Mouse (Mus musculus): ENCODE data around the gene Syce2.
"Not testable (repeated sequence)": the region's sequence is repeated elsewhere in the genome, so short reads cannot be mapped to it uniquely, and the experiment has no call there.

Syce2 gene

DNA sequence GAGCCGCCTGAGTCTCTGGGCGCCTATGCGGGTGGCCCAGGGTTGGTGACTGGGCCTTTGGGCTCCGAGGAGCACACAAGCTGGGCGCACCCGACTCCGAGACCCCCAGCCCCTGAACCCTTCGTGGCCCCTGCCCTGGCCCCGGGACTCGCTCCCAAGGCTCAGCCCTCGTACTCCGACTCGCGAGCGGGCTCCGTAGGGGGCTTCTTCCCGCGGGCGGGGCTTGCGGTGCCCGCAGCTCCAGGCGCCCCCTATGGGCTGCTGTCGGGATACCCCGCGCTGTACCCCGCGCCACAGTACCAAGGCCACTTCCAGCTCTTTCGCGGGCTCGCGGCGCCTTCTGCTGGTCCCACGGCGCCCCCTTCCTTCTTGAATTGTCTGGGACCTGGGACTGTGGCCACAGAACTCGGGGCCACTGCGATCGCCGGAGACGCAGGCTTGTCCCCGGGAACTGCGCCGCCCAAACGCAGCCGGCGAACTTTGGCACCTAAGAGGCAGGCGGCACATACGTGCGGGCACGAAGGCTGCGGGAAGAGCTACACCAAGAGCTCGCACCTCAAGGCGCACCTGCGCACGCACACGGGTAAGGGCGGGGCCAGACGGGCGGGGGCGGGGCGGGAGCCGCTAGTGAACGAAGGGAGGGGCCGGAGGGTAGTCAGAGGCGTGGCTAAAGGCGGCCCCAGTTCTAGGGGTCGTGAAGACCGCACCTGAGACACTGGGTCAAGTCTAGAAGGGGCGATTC, 31.2 kb downstream of the Syce2 start:
- DNase-seq, result peak; percentile 97

DNA sequence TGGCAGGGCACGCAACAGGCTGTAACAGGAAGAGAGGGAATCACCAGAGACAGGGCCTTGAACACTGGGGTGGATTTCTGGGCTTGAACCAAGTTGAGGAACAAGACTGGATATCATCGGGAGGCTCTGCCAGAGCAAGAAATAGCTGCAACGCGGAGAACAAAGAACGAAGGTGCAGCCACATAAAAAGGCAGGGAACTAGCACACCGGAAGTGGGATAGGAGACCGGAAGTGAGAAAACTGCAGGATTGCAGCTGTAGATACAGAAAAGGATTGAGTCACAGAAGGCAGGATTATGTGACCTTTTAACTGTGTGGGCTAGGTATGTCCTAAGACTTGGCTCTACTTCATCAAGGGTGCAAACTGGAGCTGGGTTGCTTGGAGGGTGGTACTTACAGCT, 32.4 kb downstream of the Syce2 start:
- no peak for DNase-seq

DNA sequence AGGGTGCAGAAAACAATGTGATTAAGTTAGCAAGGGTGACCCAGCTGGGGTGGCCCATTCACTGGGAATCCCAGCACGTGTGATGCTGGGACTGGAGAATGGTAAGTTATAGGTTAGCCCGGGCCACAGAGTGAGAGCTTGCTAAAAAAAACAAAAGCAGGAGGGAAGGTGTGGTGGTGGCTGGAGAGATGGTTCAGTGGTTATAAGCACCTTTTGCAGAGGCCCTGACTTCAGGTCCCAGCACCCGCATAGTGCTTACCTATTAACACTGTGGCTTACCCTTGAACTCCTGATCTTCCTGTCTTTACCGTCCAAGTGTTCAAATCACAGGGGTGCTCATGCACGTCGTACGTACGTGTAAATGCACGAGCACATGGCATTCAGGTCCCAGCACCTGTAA, 35.1 kb downstream of the Syce2 start:
- no peak for DNase-seq

DNA sequence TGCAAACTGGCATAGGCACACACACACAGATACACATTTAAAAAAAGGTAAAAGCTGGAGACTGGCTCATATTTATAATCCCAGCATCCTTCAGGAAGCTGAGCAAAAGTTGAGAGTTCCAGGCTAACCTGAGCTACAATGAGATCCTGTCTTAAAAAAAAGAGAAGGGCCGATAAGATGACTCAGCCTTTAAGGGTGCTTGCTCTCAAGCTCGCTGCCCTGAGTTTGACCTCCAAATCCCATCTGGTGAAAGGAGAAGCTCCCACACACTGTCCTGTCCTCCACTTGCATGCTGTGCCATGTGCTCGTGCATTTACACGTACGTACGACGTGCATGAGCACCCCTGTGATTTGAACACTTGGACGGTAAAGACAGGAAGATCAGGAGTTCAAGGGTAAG, 35.6 kb downstream of the Syce2 start:
- DNase-seq, result no peak

DNA sequence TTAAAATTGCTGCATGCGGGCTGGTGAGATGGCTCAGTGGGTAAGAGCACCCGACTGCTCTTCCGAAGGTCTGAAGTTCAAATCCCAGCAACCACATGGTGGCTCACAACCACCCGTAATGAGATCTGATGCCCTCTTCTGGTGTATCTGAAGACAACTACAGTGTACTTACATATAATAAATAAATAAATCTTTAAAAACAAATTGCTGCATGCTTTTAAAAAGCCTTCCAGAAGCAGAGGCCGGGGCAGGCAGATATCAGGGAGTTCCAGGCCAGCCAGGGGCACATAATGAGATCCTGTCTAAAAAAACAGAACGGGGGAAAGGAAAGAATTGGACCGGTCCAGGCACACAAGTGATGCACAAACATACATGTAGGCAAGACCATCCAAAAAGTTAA, 36.1 kb downstream of the Syce2 start:
- not testable (repeated sequence) for DNase-seq

DNA sequence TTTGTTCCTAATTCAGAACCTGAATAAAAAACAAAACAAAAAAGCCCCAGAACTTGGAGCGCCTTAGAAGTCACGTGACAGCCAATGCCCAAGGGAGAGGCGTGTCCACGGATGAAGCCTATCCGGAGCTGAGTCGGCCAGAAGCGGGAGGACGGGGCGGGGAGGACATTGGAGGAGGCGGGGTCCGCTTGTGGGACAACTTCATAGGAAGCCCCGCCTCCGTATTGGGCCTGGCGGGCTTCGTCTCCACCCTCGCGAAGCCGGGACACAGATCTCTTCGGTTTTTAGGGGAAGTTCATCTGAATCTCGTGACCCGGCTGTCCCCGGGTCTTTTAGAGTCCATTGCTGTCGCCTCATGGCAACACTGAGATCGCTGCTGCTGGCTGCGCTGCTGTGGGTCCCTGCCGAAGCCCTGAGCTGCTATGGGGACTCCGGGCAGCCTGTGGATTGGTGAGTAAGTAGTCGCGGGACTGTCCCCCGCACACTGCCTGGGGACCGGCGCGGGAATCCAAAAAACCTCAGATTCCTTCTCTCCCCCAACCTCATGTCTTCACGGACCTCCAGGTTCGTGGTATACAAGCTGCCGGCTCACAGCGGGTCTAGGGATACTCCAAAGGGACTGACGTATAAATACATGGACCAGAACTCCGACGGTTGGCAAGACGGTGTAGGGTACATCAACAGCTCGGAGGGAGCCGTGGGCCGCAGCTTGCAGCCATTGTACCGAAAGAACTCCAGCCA, 36.7 kb downstream of the Syce2 start, which contains the start of gene Dnase2a:
TSS of gene Dnase2a (plus strand) at position 140 of the 741 bp plus-strand sequence.
- peak; percentile 80 for DNase-seq

DNA sequence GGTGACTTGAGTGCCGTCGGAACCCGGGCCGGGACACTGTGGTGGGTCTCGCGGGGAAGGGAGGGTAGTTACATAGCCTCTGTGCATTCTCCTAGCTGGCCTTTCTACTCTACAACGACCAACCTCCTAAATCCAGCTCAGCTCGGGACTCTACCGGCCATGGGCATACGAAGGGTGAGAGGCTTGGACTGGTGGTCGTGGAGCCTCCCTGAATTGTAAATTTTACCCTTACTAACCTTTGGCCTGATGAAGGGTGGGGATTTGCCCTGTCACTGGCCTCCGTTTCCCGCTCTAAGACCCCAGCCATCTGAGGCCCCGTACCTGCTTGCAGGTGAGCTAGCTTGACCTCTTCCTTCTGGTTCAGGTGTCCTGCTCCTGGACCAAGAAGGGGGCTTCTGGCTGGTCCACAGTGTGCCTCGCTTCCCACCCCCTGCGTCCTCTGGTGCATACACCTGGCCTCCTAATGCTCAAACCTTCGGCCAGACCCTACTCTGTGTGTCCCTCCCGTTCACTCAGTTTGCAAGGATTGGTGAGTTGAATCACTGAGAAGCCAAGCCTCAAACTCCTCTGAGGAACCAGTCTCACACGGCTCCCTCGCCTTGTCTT, 37.4 kb downstream of the Syce2 start:
- no peak for DNase-seq

DNA sequence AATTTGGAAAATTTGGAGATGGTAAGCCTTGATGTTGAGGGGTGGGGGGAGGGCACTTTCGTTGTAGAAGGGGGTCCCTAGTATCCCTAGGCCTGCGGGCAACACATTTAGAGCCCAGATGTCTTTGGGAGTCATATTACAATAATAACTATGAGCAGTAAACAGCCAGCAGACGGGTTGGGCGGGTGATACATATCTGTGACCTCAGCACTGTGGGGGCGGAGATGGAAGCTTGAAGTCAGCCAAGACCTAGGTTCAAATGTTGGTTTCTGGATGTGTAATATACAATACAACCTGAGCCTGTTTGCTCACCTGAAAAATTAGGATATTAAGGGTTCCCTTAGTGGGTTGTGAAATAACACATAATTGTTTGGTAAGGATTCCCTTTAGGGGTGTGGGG, 38.0 kb downstream of the Syce2 start:
- DNase-seq, result no peak

DNA sequence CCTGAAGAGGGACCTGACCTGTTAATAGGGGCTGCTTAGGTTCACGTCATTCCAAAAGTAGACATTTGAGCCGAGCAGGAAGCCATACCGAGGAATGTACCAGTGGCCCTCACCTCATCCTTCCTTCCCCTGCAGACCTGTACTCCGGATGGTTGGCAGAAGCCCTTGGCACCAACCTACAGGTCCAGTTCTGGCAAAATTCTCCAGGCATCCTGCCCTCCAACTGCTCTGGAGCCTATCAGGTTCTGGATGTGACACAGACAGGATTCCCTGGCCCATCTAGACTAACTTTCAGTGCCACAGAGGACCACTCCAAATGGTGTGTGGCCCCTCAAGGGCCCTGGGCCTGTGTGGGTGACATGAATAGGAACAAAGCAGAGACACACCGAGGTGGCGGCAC, 38.6 kb downstream of the Syce2 start:
- DNase-seq, result no peak

DNA sequence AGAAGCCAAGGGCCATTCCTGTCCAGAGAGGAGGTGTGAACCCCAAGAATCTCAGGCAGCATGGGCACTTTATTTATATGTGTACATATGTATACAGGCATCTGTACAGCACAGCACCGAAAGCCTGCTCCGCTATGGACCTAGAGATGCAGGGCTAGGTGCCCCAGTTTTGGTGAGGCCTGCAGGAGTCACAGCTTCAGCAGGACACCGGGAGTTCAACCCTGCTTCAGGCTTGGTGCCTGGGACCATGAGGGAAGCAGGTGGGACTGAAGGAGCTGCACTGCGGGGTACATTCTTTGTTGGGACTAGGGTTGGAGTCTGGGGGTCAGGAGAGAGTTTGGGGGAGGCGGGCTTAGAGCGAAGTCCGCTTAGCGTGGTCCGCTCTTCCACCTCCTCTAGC, 39.9 kb downstream of the Syce2 start:
- DNase-seq, result no peak

DNA sequence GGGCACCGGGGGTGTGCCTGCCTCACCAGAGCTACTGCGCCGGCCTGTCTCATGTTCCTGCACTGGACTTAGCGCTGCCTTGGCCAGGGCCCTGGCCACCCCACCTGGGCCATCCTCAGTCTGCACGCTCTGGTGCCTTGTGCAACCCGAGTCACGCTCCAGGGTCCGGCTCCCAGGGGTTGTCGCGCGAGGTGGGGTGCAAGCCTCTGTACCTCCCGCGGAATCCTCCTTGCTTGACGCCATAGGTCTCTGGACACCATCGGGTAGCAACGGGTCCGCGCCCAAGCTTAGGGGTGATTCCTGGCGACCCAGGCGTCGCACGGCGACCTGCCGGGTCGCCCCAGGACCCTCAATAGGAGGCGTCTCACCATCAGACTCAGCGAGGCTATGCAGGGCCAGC, 40.5 kb downstream of the Syce2 start:
- no peak for DNase-seq

DNA sequence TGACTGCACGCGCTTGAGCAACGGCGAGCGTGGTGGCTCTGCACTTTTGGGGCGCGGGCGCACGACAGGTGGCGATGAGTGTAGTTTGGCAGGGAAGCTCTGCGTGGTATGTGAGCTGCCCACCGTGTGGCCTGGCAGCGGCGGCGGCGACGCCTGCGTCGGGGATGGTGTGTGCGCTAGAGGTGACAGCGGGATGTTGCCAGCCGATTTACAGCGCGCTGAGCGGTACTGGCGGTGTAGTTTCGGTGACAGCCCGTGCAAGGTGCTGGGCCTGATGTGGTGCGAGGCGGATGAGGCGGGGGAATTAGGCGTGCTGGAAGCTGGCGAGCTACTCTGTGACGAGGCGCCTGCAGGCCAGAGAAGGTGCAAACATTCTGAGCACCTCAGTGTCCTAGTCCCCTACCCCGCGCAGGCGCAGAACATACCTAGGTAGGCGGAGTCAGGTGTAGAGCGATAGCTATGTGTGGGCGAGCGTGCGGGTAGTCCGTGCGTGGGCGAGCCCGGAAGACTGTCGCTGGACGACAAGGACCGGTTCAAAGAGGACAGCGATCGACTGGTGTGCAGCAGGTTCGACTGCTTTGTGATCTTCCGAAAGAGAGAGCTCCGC, 41.1 kb downstream of the Syce2 start:
- DNase-seq, result peak; percentile 81

DNA sequence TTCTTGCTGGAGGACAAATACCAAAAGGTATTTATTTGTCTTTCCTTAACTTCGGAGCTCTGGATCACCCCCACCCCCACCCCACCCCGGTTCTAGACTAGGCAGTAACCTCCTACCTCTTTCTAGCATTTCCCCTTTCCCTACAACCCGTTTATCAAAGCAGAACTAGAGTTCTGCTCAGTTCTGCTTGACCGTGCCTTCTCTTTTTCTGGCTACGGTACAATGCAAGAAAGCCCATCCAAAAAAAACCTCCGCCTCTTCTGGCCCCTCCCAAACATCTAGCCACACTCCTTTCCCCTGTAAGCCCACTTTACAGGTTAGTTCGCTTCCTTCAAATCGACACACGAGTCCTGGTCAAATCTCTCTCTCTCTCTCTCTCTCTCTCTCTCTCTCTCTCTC, 41.6 kb downstream of the Syce2 start:
- no peak for DNase-seq

DNA sequence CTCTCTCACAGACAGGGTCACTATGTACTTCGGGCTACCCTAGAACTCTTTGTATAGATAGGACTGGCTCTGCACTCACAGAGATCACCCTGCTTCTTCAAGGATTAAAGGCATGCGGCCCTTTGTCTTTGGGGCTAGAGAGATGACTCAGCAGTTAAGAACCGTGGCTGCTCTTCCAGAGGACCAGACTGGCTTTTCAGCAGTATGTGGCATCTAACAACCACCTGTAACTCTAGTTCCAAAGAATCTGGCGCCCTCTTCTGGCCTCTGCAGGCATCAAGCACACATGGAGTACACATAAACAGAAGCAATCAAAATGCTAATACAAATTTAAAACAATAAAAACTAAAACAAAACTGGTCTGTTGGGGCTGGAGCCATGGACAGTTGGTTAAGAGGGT, 42.0 kb downstream of the Syce2 start:
- peak; percentile 44 for DNase-seq

DNA sequence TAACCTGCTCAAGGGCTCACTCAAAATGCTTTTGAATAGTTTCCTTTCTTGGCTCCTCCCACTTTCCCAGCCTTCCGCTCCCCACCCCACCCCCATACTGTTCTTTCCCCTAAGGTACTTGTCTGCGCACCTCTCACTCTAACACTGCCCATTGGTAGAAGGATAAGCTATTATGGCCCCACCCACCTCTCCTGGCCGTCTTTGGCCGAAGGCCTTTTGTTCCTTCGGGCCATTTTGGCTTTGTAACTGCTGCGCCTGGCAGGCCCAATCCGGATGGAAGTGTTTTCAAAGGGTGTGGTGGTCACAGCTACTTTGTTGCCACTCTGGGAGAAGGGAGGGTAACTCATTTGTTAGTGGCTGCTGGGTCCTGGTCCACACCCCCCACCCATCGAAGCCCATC, 43.4 kb downstream of the Syce2 start:
- DNase-seq, result no peak

DNA sequence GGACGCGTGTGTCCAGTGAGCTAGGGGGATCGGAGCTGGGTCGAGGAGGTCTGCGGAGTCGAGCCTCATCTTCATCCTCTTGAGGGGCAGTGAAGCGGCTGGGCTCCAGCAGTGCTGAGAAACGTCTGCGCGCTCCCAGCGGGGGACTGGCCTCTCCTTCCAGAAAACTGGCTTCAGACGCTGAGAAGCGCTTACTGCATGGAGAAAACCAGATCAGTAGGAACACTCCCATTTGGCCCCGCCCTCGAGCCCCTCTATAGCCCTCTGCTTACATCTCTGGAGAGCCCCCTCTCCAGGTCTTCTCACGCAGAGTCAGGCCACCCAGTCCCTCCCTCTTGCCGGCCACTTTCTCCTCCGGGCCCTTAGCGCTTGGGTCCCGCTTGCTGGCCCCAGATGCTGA, 45.9 kb downstream of the Syce2 start:
- no peak for DNase-seq

DNA sequence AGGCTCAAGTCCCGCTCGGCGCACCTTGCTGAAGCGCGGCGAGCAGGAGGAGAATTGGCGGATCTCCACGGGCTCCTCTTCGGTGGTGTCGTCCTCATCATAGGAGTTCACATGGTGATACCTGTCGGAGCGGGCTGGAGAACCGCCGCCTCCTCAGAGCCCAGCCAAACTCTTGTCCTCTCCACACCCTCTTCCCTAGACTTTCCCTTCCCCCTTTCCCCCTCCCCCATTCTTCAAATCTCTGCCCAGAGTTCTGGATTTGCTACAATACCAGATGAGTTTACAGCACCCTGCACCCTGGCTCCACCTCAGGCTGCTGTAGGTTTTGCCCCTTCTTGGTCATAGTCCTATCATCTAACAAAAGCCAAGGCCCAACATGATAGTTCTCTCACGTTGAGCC, 46.7 kb downstream of the Syce2 start:
- no peak for DNase-seq

DNA sequence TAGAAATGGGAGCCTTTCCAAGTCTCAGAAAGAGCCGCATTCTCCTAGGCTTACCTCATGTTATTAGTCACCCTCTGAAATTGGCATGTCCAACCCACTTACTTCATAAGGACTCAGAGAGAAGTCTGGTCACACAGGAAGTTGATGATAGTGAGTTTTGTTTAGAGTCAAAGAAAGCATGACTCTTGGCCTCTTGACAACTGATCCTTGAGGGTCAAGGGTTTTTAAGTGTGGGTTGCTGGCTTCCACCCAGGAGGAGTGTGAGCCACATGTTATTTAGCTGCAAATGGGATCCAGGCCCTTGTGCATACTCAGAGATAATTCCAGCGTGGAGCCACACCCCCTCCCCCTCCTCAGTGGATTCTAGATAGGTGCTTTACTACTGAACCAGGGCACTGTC, 49.7 kb downstream of the Syce2 start:
- no peak for DNase-seq

DNA sequence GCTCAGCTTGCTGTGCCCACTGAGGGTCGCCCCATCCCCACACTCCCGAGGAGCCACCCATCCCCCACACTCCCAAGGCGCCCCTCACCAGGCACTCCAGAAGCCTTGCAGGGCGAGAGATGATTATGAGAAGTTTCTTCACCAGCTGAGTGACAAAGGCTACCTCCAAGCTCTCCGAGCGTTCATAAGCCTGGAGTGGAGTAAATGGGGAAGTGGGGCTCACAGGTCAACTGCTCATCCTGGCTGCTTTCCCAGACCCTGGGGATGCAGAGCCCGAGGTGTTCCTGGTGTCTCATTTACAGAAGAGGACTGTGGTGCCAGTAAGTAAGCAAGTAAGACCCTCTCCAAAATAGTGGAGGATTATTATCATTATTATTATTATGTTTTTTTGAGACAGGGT, 53.6 kb downstream of the Syce2 start:
- DNase-seq, result no peak

DNA sequence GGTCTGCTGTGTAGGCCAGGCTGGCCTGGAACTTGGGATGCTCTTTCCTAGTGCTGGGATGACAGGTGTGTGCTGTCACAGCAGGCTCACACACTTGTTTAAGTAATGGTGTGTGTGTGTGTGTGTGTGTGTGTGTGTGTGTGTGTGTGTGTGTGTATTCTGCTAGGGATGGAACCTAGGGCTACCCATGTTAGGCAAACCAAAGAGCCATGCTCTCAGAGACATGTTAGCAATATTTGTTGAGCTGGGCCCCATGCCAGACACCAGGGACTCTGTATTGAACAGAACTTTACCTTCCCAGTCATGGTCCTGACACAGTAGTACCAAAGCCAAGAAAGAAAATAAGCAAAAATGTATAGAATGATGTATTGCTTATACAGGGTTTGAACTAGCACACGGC, 55.6 kb downstream of the Syce2 start:
- no peak for DNase-seq

DNA sequence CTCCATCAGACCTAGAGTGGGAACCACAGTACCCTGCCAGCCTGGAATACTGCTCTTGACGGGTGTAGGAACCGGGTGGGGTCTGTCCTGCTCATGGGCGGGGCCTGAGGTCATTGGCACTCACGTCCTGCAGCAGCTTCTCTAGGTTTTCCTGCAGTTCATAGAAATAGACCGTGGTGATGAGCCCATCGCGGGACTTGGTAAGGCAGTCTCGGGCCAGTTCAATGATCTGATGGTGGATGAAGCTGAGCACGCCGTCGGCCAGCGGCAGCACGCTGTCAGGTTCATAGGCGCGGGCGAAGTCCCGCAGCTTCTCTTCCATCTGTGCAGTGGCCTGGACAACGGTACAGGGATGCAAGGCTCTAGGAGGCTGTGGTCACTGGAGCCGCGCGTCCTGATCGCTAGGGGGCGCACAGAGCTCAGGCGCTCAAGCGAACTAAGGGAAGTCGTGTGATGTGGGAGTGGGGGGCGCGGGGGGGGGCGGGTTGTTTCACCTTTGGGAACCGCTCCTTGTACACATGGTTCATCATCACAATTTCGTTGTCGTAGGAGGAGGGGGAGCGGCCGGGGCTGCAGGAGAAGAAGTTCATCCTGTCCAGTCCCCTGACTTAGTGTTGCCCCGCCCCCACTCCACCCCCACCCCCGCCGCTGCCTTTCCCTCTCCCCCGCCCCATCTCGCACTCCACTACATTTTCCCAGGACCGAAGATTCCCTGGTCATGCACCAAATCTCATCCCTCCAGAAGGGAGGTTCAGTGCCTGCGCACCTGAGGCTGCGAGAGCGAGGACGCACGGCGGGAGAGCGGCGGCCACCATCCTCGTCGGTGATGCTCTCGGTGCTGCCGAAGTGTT, 56.8 kb downstream of the Syce2 start:
- peak; percentile 59 for DNase-seq

DNA sequence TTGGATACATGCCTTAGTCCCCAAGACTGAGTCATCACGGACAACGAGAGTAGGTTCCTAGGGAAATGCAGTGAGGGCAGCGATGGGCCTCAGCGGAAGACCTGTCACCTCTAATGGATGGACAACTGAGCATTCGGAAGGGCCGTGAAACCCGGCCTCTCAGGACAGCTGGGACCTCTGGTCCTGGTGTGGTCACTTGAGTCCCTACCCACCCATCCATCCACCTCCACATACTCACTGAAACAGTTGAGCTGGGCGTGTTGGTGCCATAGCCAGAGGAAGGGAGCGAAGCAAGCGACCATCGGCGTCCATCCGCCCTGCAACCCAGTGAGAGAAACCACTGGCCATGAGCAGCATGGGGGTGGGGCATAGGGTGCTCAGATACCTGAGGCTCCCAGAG, 58.7 kb downstream of the Syce2 start:
- DNase-seq, result no peak
